Mouse (Mus musculus) mammary gland, adult 2 months (tissue): ENCODE measurements around the gene Mettl25. TPM values are rescaled to one million over a fixed set of nuclear protein-coding genes. Genes with fewer than 3 reads are reported as not detected.

Experiments used
- polyA plus RNA-seq: library from polyadenylated mRNA; depleted of rRNA; stranded (reverse); fragments of >200 nt; gene quantifications from 2 replicates; pipeline ENCODE4 v1.2.3, GENCODE M21; 2012; ENCODE audit warnings: low replicate concordance; rRNA removed

Gene Mettl25
- 3.4 and 4.8 TPM in 2 replicates for polyA plus RNA-seq

DNA sequence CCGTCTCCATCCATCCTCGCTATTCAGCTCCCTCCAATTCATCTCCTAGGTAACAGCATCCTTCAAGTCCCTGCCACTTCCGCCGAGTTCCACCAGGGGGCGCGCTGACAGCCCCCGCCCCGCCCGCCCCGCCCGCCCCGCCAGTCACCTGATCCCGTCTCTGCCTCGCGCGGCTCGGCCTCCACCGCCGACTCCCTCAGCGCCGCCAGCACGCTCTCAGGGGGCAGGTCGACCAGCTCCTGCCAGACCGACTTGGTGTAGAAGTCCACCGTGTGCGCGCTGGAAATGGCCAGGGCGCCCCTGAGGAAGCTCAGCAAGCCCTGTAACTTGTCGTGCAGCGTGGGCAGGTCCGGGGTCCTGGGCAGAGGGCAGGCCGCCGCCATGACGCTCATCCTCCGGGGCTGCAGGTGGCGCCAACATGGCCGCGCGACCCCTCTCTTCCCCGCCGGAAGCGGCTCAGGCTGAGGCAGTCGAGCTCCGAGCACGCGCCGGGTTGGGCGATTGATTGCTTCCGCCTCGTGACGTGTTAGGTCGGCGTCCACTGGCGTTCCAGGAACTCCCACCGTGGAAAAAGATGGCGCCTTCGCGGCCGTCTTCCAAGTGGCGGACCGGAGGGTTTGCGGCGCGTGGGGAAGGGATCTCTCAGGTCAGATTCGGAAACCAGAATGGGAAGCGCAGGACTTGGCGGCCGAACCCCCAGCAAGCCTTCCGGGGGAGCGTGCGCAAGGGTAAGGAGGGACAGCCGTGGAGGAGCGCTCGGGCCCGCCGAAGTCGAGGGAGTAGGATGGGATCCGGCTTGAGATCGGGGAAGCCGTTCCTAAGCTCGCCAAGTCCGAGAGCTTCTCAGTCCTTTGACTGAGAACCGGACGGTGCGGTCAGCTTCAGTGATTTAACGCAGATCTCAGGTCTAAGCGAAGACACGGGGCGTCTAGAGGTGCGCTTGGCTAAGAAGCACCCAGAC lies at the start of gene Mettl25, which contains the start of gene Ccdc59:
Gene Mettl25, minus strand, starts transcription at position 453 of the 961 bp plus-strand sequence.
Gene Ccdc59, plus strand, starts transcription at position 140 of the 961 bp plus-strand sequence.

Other genes starting within 250 kb of the Mettl25 start
- 5.0 and 6.3 TPM in 2 replicates for gene Ccdc59, start 313 bp downstream of the Mettl25 start, polyA plus RNA-seq